Mouse (Mus musculus): ENCODE data around the gene Alg2. TPM values are rescaled to one million over a fixed set of nuclear protein-coding genes. Genes with fewer than 3 reads are reported as not detected.
A peak's percentile ranks its signal among the peaks of the same experiment; 100 is the strongest.

Gene Alg2
- total RNA-seq, 2 experiments from 2014 or later, result 12.8 to 15.7 TPM

GRCm38 (mm10) chr4:47474730-47475643 lies 854 bp upstream of the Alg2 start:
- DNase-seq, result peak; percentile 16
- intact Hi-C loops (cut with DNase I; ENCODE audit: low total_unique reads), result no loop called here

GRCm38 (mm10) chr4:47473586-47473967 lies 556 bp downstream of the Alg2 start:
- DNase-seq, result no peak

GRCm38 (mm10) chr4:47467196-47467595 lies 6.9 kb downstream of the Alg2 start:
- DNase-seq, result no peak
- intact Hi-C loops (cut with DNase I; ENCODE audit: low total_unique reads), result no loop called here

More at GRCm38 (mm10) chr4:47473586-47473967, 556 bp downstream of the Alg2 start:
- intact Hi-C loops (cut with DNase I; ENCODE audit: low total_unique reads), result no loop called here

GRCm38 (mm10) chr4:47449586-47450522 lies 24.3 kb downstream of the Alg2 start:
- no peak for DNase-seq
- intact Hi-C loops (cut with DNase I; ENCODE audit: low total_unique reads), result no loop called here

- intact Hi-C loops (cut with DNase I; ENCODE audit: low total_unique reads), result no loop called here
Measured at GRCm38 (mm10) chr4:47449116-47449515, 25.0 kb downstream of the Alg2 start.

GRCm38 (mm10) chr4:47448526-47448925 lies 25.6 kb downstream of the Alg2 start:
- no peak for DNase-seq
- intact Hi-C loops (cut with DNase I; ENCODE audit: low total_unique reads), result no loop called here

More at GRCm38 (mm10) chr4:47449116-47449515, 25.0 kb downstream of the Alg2 start:
- DNase-seq, result no peak

- no peak for DNase-seq
- intact Hi-C loops (cut with DNase I; ENCODE audit: low total_unique reads), result no loop called here
Measured at GRCm38 (mm10) chr4:47440951-47441350, 33.2 kb downstream of the Alg2 start.

GRCm38 (mm10) chr4:47438956-47439355 lies 35.2 kb downstream of the Alg2 start:
- intact Hi-C loops (cut with DNase I; ENCODE audit: low total_unique reads), result no loop called here
- DNase-seq, result no peak

- intact Hi-C loops (cut with DNase I; ENCODE audit: low total_unique reads), result no loop called here
- DNase-seq, result peak; percentile 83
Measured at GRCm38 (mm10) chr4:47437365-47438340, 36.5 kb downstream of the Alg2 start.

GRCm38 (mm10) chr4:47435566-47436360 lies 38.4 kb downstream of the Alg2 start:
- no peak for DNase-seq
- intact Hi-C loops (cut with DNase I; ENCODE audit: low total_unique reads), result no loop called here

GRCm38 (mm10) chr4:47435131-47435530 lies 39.0 kb downstream of the Alg2 start:
- no peak for DNase-seq
- intact Hi-C loops (cut with DNase I; ENCODE audit: low total_unique reads), result no loop called here

GRCm38 (mm10) chr4:47432766-47433165 lies 41.4 kb downstream of the Alg2 start:
- no peak for DNase-seq
- intact Hi-C loops (cut with DNase I; ENCODE audit: low total_unique reads), result no loop called here

- no peak for DNase-seq
- intact Hi-C loops (cut with DNase I; ENCODE audit: low total_unique reads), result no loop called here
Measured at GRCm38 (mm10) chr4:47431081-47431480, 43.1 kb downstream of the Alg2 start.

GRCm38 (mm10) chr4:47430557-47430956 lies 43.6 kb downstream of the Alg2 start:
- intact Hi-C loops (cut with DNase I; ENCODE audit: low total_unique reads), result no loop called here
- DNase-seq, result no peak

- DNase-seq, result no peak
- intact Hi-C loops (cut with DNase I; ENCODE audit: low total_unique reads), result no loop called here
Measured at GRCm38 (mm10) chr4:47427606-47428005, 46.5 kb downstream of the Alg2 start.

GRCm38 (mm10) chr4:47425247-47425830 lies 48.8 kb downstream of the Alg2 start:
- intact Hi-C loops (cut with DNase I; ENCODE audit: low total_unique reads), result no loop called here
- no peak for DNase-seq

- no peak for DNase-seq
- intact Hi-C loops (cut with DNase I; ENCODE audit: low total_unique reads), result no loop called here
Measured at GRCm38 (mm10) chr4:47424376-47424775, 49.8 kb downstream of the Alg2 start.

- intact Hi-C loops (cut with DNase I; ENCODE audit: low total_unique reads), result no loop called here
- no peak for DNase-seq
Measured at GRCm38 (mm10) chr4:47422946-47423345, 51.2 kb downstream of the Alg2 start.
